Mouse (Mus musculus) right cerebral cortex, postnatal 14 days (tissue): ENCODE measurements around the gene Ssbp4.

ENCODE experiments used
- DNase-seq: peaks from one replicate; pipeline ENCODE4 v3.0.0; 2022

Ssbp4 gene

GRCm38 (mm10) chr8:70549412-70550184 is 59.1 kb downstream of the Ssbp4 start:
- DNase-seq: no peak

- no peak for DNase-seq
These were observed 60.9 kb downstream of the Ssbp4 start for GRCm38 (mm10) chr8:70547762-70548161.
